Mouse (Mus musculus): ENCODE results near the gene Arhgdib.

- no peak for TF ChIP-seq CTCF (IDR thresholded peaks at IDR 0.05; ENCODE audit: low read depth)
- no peak for TF ChIP-seq EP300 (IDR thresholded peaks at IDR 0.05; ENCODE audit: low read depth)
Measured at GRCm38 (mm10) chr6:136957062-136957461, 15.4 kb upstream of the Arhgdib start.
